ENCODE assay signal across 18 mouse cellular contexts in genomic region chr10:19563443-19563861, GRCm38 (mm10). TPM values are rescaled to one million over a fixed set of nuclear protein-coding genes. Genes with fewer than 3 reads are reported as not detected.
DNase-seq lines count a peak whose midpoint lies in the region; ATAC-seq and TF ChIP-seq lines count a peak whose summit lies in the region.
"Had no signal": no experiment of that assay in that cellular context is flagged by ENCODE, and none has a peak within 500 bp of the region (broad histone marks: within the 10 kb centered on the region; RNA-seq: fewer than 3 reads in every experiment).

No protein-coding gene starts in this region.

- no peak overlapping the region for H3K4me2 ChIP-seq in heart, embryonic 11.5 days
- no peak overlapping the region for H3K4me2 ChIP-seq in lung, embryonic 16.5 days (ENCODE audit: low read depth, low read length)
- H3K4me2 ChIP-seq in intestine, embryonic 16.5 days (ENCODE audit: low read depth, low read length), result no peak overlapping the region
- H3K4me2 ChIP-seq: heart, embryonic 13.5 days; intestine, embryonic 15.5 days; liver, embryonic 13.5 days; midbrain, embryonic 12.5 days; neural tube, embryonic 12.5 days had no signal

- H3K27me3 ChIP-seq in heart, adult 2 months (ENCODE audit: control insufficient read depth, insufficient read depth, low read length), result no peaks in the 10 kb centered on the region
- H3K27me3 ChIP-seq in heart, embryonic 11.5 days (ENCODE audit: control insufficient read depth, insufficient read depth, low read length), result no peaks in the 10 kb centered on the region
- no peaks in the 10 kb centered on the region for H3K27me3 ChIP-seq in lung, embryonic 16.5 days (ENCODE audit: control insufficient read depth, insufficient read depth, low read depth, low read length)
- no peaks in the 10 kb centered on the region for H3K27me3 ChIP-seq in intestine, embryonic 16.5 days (replicated peaks; ENCODE audit: control insufficient read depth, insufficient read depth, low read length)
- H3K27me3 ChIP-seq: heart, embryonic 13.5 days; intestine, embryonic 15.5 days; liver, embryonic 13.5 days; midbrain, embryonic 12.5 days; neural tube, embryonic 12.5 days; Patski had no signal

- DNase-seq in heart, adult 2 months, result peak; percentile 64 to 75
- DNase-seq in gastrocnemius, postnatal 10 days, result peak; percentile 7
- DNase-seq in thymus, postnatal 25 days, result peak; percentile 58
- no peak for DNase-seq in yolk sac, embryonic 10.5 days (ENCODE audit: low spot score)
- DNase-seq: adrenal gland, postnatal 36 days; cerebellum, adult 9-11 months; layer of hippocampus, postnatal 36 days; liver, embryonic 13.5 days had no signal

- H3K27ac ChIP-seq in heart, adult 2 months, result peak overlapping the region; percentile 81
- no peak overlapping the region for H3K27ac ChIP-seq in heart, embryonic 11.5 days (ENCODE audit: low read depth, low read length)
- no peak overlapping the region for H3K27ac ChIP-seq in lung, embryonic 16.5 days (ENCODE audit: low read length)
- H3K27ac ChIP-seq in intestine, embryonic 16.5 days (ENCODE audit: low read length), result no peak overlapping the region
- H3K27ac ChIP-seq: heart, embryonic 13.5 days; intestine, embryonic 15.5 days; liver, embryonic 13.5 days; midbrain, embryonic 12.5 days; neural tube, embryonic 12.5 days had no signal

- intact Hi-C loops in heart, adult 2 months (cut with DNase I), result loop anchor here (1.0 to 2.0 kb wide), 2 partner anchors 19 to 45 kb away; no protein-coding TSS in a partner anchor

- H3K9me3 ChIP-seq in heart, embryonic 11.5 days (replicated peaks; ENCODE audit: control insufficient read depth, low read length), result no peaks in the 10 kb centered on the region
- no peaks in the 10 kb centered on the region for H3K9me3 ChIP-seq in lung, embryonic 16.5 days (ENCODE audit: control insufficient read depth, low read length)
- 0 out of 2 replicates have a peak, but pooled peaks cover 3% of the 10 kb centered on the region for H3K9me3 ChIP-seq in intestine, embryonic 16.5 days (ENCODE audit: control insufficient read depth, low read length)
- H3K9me3 ChIP-seq: heart, embryonic 13.5 days; intestine, embryonic 15.5 days; liver, embryonic 13.5 days; midbrain, embryonic 12.5 days; neural tube, embryonic 12.5 days had no signal

- WGBS in heart, adult 2 months, result 20% methylated on average over 1 of the region's 1 CpGs
- WGBS in heart, embryonic 11.5 days (ENCODE audit: insufficient replicate concordance), result 72% methylated on average over 1 of the region's 1 CpGs
- WGBS in lung, embryonic 16.5 days, result 43% methylated on average over 1 of the region's 1 CpGs
- WGBS in intestine, embryonic 16.5 days, result 78% methylated on average over 1 of the region's 1 CpGs

- TF ChIP-seq POLR2A in heart, adult 2 months (IDR thresholded peaks at IDR 0.05; ENCODE audit: insufficient read depth, low read depth, low read length), result 0 out of 2 replicates have a peak, but pooled peaks have one; percentile 44

- H3K9ac ChIP-seq in heart, adult 2 months (ENCODE audit: low read depth, low read length), result no peak overlapping the region
- no peak overlapping the region for H3K9ac ChIP-seq in heart, embryonic 11.5 days (ENCODE audit: low read depth, low read length)
- no peak overlapping the region for H3K9ac ChIP-seq in lung, embryonic 16.5 days (ENCODE audit: low read length)
- no peak overlapping the region for H3K9ac ChIP-seq in intestine, embryonic 16.5 days (ENCODE audit: low read depth, low read length)
- H3K9ac ChIP-seq: heart, embryonic 13.5 days; intestine, embryonic 15.5 days; liver, embryonic 13.5 days; midbrain, embryonic 12.5 days; neural tube, embryonic 12.5 days had no signal

- TF ChIP-seq EP300 in heart, adult 2 months (IDR thresholded peaks at IDR 0.05; ENCODE audit: insufficient read depth, low read depth, low read length), result peak; percentile 99

- H3K4me1 ChIP-seq in heart, adult 2 months (ENCODE audit: control insufficient read depth, insufficient read depth, low read length), result peaks cover 7% of the 10 kb centered on the region
- no peaks in the 10 kb centered on the region for H3K4me1 ChIP-seq in heart, embryonic 11.5 days (ENCODE audit: control insufficient read depth, insufficient read depth, low read length)
- no peaks in the 10 kb centered on the region for H3K4me1 ChIP-seq in lung, embryonic 16.5 days (replicated peaks; ENCODE audit: control insufficient read depth, insufficient read depth, low read length)
- no peaks in the 10 kb centered on the region for H3K4me1 ChIP-seq in intestine, embryonic 16.5 days (ENCODE audit: control insufficient read depth, insufficient read depth, low read length)
- H3K4me1 ChIP-seq: heart, embryonic 13.5 days; intestine, embryonic 15.5 days; liver, embryonic 13.5 days; midbrain, embryonic 12.5 days; neural tube, embryonic 12.5 days had no signal

- peaks cover 11% of the 10 kb centered on the region for H3K36me3 ChIP-seq in heart, adult 2 months (ENCODE audit: control insufficient read depth, insufficient read depth, low read length)
- H3K36me3 ChIP-seq in heart, embryonic 11.5 days (ENCODE audit: control insufficient read depth, insufficient read depth, low read length), result no peaks in the 10 kb centered on the region
- H3K36me3 ChIP-seq in lung, embryonic 16.5 days (ENCODE audit: control insufficient read depth, insufficient read depth, low read length), result no peaks in the 10 kb centered on the region
- H3K36me3 ChIP-seq in intestine, embryonic 16.5 days (ENCODE audit: control insufficient read depth, insufficient read depth, low read length), result no peaks in the 10 kb centered on the region
- H3K36me3 ChIP-seq: heart, embryonic 13.5 days; intestine, embryonic 15.5 days; liver, embryonic 13.5 days; midbrain, embryonic 12.5 days; neural tube, embryonic 12.5 days had no signal

- H3K79me2 ChIP-seq in heart, adult 2 months (replicated peaks; ENCODE audit: control insufficient read depth, insufficient read depth, low read length), result no peaks in the 10 kb centered on the region

- no peak for ATAC-seq in heart, embryonic 11.5 days (replicated peaks; ENCODE audit: insufficient number of reproducible peaks, low FRiP score, low TSS enrichment)
- ATAC-seq in lung, embryonic 16.5 days (ENCODE audit: low read depth), result peak; percentile 84
- ATAC-seq in erythroblast, adult 5-6 weeks (replicated peaks; ENCODE audit: low FRiP score, poor library complexity, severe bottlenecking), result no peak
- ATAC-seq in intestine, embryonic 16.5 days, result no peak
- ATAC-seq: intestine, embryonic 15.5 days; Patski had no signal

- H3K4me3 ChIP-seq in heart, adult 2 months, result no peak overlapping the region
- no peak overlapping the region for H3K4me3 ChIP-seq in heart, embryonic 11.5 days (ENCODE audit: low read depth, low read length)
- no peak overlapping the region for H3K4me3 ChIP-seq in lung, embryonic 16.5 days (ENCODE audit: low read length)
- no peak overlapping the region for H3K4me3 ChIP-seq in intestine, embryonic 16.5 days (ENCODE audit: low read length)
- H3K4me3 ChIP-seq: heart, embryonic 13.5 days; intestine, embryonic 15.5 days; liver, embryonic 13.5 days; midbrain, embryonic 12.5 days; neural tube, embryonic 12.5 days had no signal

- TF ChIP-seq CTCF in heart, adult 2 months (IDR thresholded peaks at IDR 0.05), result no peak

RNA-seq across cellular contexts. Expression of gene Ifngr1, which starts 28.3 kb away (rescaled TPM):
- total RNA-seq in heart, adult 2 months (2021), result 10 to 100 TPM; 48.2 to 51.2 TPM
- 27.2 and 40.3 TPM in 2 replicates for polyA plus RNA-seq in heart, adult 2 months (2012; rRNA removed)
- 35.0 and 35.7 TPM in 2 replicates for polyA plus RNA-seq in heart, embryonic 11.5 days (2014; fragmentation: Nextera tagmentation; extraction: Ambion mirVana)
- 10 to 100 TPM; 31.6 to 34.7 TPM for total RNA-seq in gastrocnemius, postnatal 10 days (2021)
- polyA plus RNA-seq in lung, embryonic 16.5 days (2015; fragmentation: Nextera tagmentation; extraction: Ambion mirVana), result 79.0 and 85.5 TPM in 2 replicates
- total RNA-seq in erythroblast, adult 5-6 weeks (2015; ENCODE audit: low replicate concordance), result 92.8 and 102 TPM in 2 replicates
- 62.2 and 70.7 TPM in 2 replicates for total RNA-seq in erythroblast, adult 5-6 weeks (2017; ENCODE audit: low replicate concordance)
- polyA plus RNA-seq in intestine, embryonic 16.5 days (2015; fragmentation: Nextera tagmentation; extraction: Ambion mirVana), result 108 and 115 TPM in 2 replicates

RNA-seq across cellular contexts. Expression of gene Il22ra2, which starts 58.3 kb away (rescaled TPM):
- total RNA-seq in heart, adult 2 months (2021), result not detected
- not detected in 2 replicates for polyA plus RNA-seq in heart, adult 2 months (2012; rRNA removed)
- polyA plus RNA-seq in heart, embryonic 11.5 days (2014; fragmentation: Nextera tagmentation; extraction: Ambion mirVana), result not detected in 2 replicates
- not detected for total RNA-seq in gastrocnemius, postnatal 10 days (2021)
- polyA plus RNA-seq in lung, embryonic 16.5 days (2015; fragmentation: Nextera tagmentation; extraction: Ambion mirVana), result not detected in 2 replicates
- total RNA-seq in erythroblast, adult 5-6 weeks (2015; ENCODE audit: low replicate concordance), result 3.5 TPM in 1 of 2 replicates, not detected in the other
- 0.28 and 1.4 TPM in 2 replicates for total RNA-seq in erythroblast, adult 5-6 weeks (2017; ENCODE audit: low replicate concordance)
- not detected in 2 replicates for polyA plus RNA-seq in intestine, embryonic 16.5 days (2015; fragmentation: Nextera tagmentation; extraction: Ambion mirVana)
- total RNA-seq: adrenal gland, postnatal 36 days; layer of hippocampus, postnatal 36 days had no signal
- polyA plus RNA-seq: C2C12; heart, embryonic 13.5 days; intestine, embryonic 15.5 days; midbrain, embryonic 12.5 days; neural tube, embryonic 12.5 days; Patski had no signal
